In genomic region chr3:21955681-21956080, GRCm38 (mm10) we compare ENCODE assay signal across 18 mouse cellular contexts.
DNase-seq lines count a peak whose midpoint lies in the region; ATAC-seq lines count a peak whose summit lies in the region.
"Had no signal": no experiment of that assay in that cellular context is flagged by ENCODE, and none has a peak within 500 bp of the region (broad histone marks: within the 10 kb centered on the region; RNA-seq: fewer than 3 reads in every experiment).

No protein-coding gene starts in this region.

- H3K27me3 ChIP-seq in splenic B cell, adult 2 months (ENCODE audit: control insufficient read depth, insufficient read depth, low read length, poor library complexity, severe bottlenecking) = no peaks in the 10 kb centered on the region
- no peaks in the 10 kb centered on the region for H3K27me3 ChIP-seq in forebrain, embryonic 12.5 days
- H3K27me3 ChIP-seq: embryonic facial prominence, embryonic 15.5 days; forebrain, embryonic 15.5 days; midbrain, embryonic 15.5 days had no signal

- 0 out of 2 replicates have a peak overlapping the region, but pooled peaks have one; percentile 1 for H3K27ac ChIP-seq in brown adipose tissue, adult 24 weeks (replicated peaks; ENCODE audit: low read depth, low read length)
- no peak overlapping the region for H3K27ac ChIP-seq in forebrain, embryonic 12.5 days
- H3K27ac ChIP-seq: embryonic facial prominence, embryonic 15.5 days; forebrain, embryonic 15.5 days; hindbrain, embryonic 14.5 days; left cerebral cortex, adult 2 months; midbrain, embryonic 15.5 days had no signal

- DNase-seq in heart, adult 11 months = peak; percentile 68
- DNase-seq in heart, postnatal 36 days = no peak
- peak; percentile 6 for DNase-seq in right cerebral cortex, adult 18-20 months
- DNase-seq in right cerebral cortex, postnatal 25 days = no peak
- peak; percentile 48 for DNase-seq in splenic B cell, adult 2 months (ENCODE audit: low read depth, low spot score)
- no peak for DNase-seq in kidney, adult 8-10 months
- DNase-seq: cerebellum, postnatal 36 days; gastrocnemius, postnatal 25 days; kidney, adult 2 months; liver; lung, postnatal 14 days had no signal

- no peak overlapping the region for H3K4me2 ChIP-seq in forebrain, embryonic 12.5 days
- H3K4me2 ChIP-seq: embryonic facial prominence, embryonic 15.5 days; forebrain, embryonic 15.5 days; hindbrain, embryonic 14.5 days; midbrain, embryonic 15.5 days had no signal

- WGBS in forebrain, embryonic 12.5 days = 72% methylated on average over 2 of the region's 2 CpGs

- peaks cover 9% of the 10 kb centered on the region for H3K4me1 ChIP-seq in brown adipose tissue, adult 24 weeks (ENCODE audit: control insufficient read depth, insufficient read depth, insufficient read length, low read length)
- peaks cover 9% of the 10 kb centered on the region for H3K4me1 ChIP-seq in forebrain, embryonic 12.5 days
- H3K4me1 ChIP-seq: embryonic facial prominence, embryonic 15.5 days; forebrain, embryonic 15.5 days; midbrain, embryonic 15.5 days had no signal

- H3K4me3 ChIP-seq in brown adipose tissue, adult 24 weeks (ENCODE audit: insufficient read depth, low read depth, low read length) = no peak overlapping the region
- no peak overlapping the region for H3K4me3 ChIP-seq in forebrain, embryonic 12.5 days (replicated peaks)
- H3K4me3 ChIP-seq: embryonic facial prominence, embryonic 15.5 days; forebrain, embryonic 15.5 days; left cerebral cortex, adult 2 months; midbrain, embryonic 15.5 days had no signal

- no peaks in the 10 kb centered on the region for H3K36me3 ChIP-seq in splenic B cell, adult 2 months (ENCODE audit: control insufficient read depth, insufficient read depth, low read length, poor library complexity, severe bottlenecking)
- no peaks in the 10 kb centered on the region for H3K36me3 ChIP-seq in forebrain, embryonic 12.5 days (replicated peaks)
- H3K36me3 ChIP-seq: embryonic facial prominence, embryonic 15.5 days; forebrain, embryonic 15.5 days; midbrain, embryonic 15.5 days had no signal

- H3K9me3 ChIP-seq in forebrain, embryonic 12.5 days = no peaks in the 10 kb centered on the region
- H3K9me3 ChIP-seq: embryonic facial prominence, embryonic 15.5 days; forebrain, embryonic 15.5 days; midbrain, embryonic 15.5 days had no signal

- ATAC-seq in forebrain, embryonic 12.5 days (ENCODE audit: low FRiP score) = no peak
- ATAC-seq: forebrain, embryonic 15.5 days; midbrain, embryonic 15.5 days had no signal

- H3K9ac ChIP-seq in forebrain, embryonic 12.5 days = no peak overlapping the region
- H3K9ac ChIP-seq: embryonic facial prominence, embryonic 15.5 days; forebrain, embryonic 15.5 days; hindbrain, embryonic 14.5 days; midbrain, embryonic 15.5 days had no signal

- intact Hi-C loops in heart, postnatal 36 days (cut with DNase I) = no loop called here

Comparison
In these comparisons a context has a peak if more than half of its experiments do, and no peak if none do; other contexts are left out.
1. DNase-seq: peak in heart, adult 11 months (single experiment), right cerebral cortex, adult 18-20 months (single experiment) and splenic B cell, adult 2 months (single experiment); none in heart, postnatal 36 days (0 of 2), right cerebral cortex, postnatal 25 days (single experiment) and kidney, adult 8-10 months (0 of 2).